Mouse (Mus musculus): ENCODE results near the gene Cyp3a41a. TPM values are rescaled to one million over a fixed set of nuclear protein-coding genes. Genes with fewer than 3 reads are reported as not detected.
"Not testable (repeated sequence)": the region's sequence is repeated elsewhere in the genome, so short reads cannot be mapped to it uniquely, and the experiment has no call there.

Gene Cyp3a41a
- not detected in 2 replicates for total RNA-seq (2012; rRNA removed)

- H3K4me1 ChIP-seq (ENCODE audit: control insufficient read depth in 2 of 2, insufficient read depth in 2 of 2, low read length in 2 of 2, poor library complexity in 1 of 2); in situ Hi-C loops (cut with MboI; ENCODE audit: low sequenced_read_pairs in 2 of 2, unreplicated experiment in 2 of 2); H3K4me3 ChIP-seq (ENCODE audit: insufficient read depth in 1 of 2, low read depth in 1 of 2, low read length in 2 of 2, poor library complexity in 1 of 2, severe bottlenecking in 1 of 2); H3K9me3 ChIP-seq (ENCODE audit: control insufficient read depth, insufficient read depth, low read depth, low read length); DNase-seq (ENCODE audit: low read depth, low spot score); H3K9ac ChIP-seq (ENCODE audit: insufficient read depth, low read depth, low read length, poor library complexity, severe bottlenecking); H3K27ac ChIP-seq (ENCODE audit: insufficient read depth, low read depth, low read length, poor library complexity, severe bottlenecking); H3K36me3 ChIP-seq (ENCODE audit: control insufficient read depth, insufficient read depth, low read length, poor library complexity, severe bottlenecking): not testable (repeated sequence)
These were observed at the start of gene Cyp3a41a for GRCm38 (mm10) chr5:145720036-145720435. Gene Cyp3a41a (minus strand): TSS chr5:145720136.

- H3K4me3 ChIP-seq (ENCODE audit: insufficient read depth in 1 of 2, low read depth in 1 of 2, low read length in 2 of 2, poor library complexity in 1 of 2, severe bottlenecking in 1 of 2); H3K36me3 ChIP-seq (ENCODE audit: control insufficient read depth, insufficient read depth, low read length, poor library complexity, severe bottlenecking); H3K27ac ChIP-seq (ENCODE audit: insufficient read depth, low read depth, low read length, poor library complexity, severe bottlenecking); DNase-seq (ENCODE audit: low read depth, low spot score); in situ Hi-C loops (cut with MboI; ENCODE audit: low sequenced_read_pairs in 2 of 2, unreplicated experiment in 2 of 2); H3K9ac ChIP-seq (ENCODE audit: insufficient read depth, low read depth, low read length, poor library complexity, severe bottlenecking); H3K4me1 ChIP-seq (ENCODE audit: control insufficient read depth in 2 of 2, insufficient read depth in 2 of 2, low read length in 2 of 2, poor library complexity in 1 of 2); H3K9me3 ChIP-seq (ENCODE audit: control insufficient read depth, insufficient read depth, low read depth, low read length): not testable (repeated sequence)
These were observed 17.6 kb upstream of the Cyp3a41a start for GRCm38 (mm10) chr5:145737512-145737911.

- DNase-seq (ENCODE audit: low read depth, low spot score); H3K9me3 ChIP-seq (ENCODE audit: control insufficient read depth, insufficient read depth, low read depth, low read length); H3K4me1 ChIP-seq (ENCODE audit: control insufficient read depth in 2 of 2, insufficient read depth in 2 of 2, low read length in 2 of 2, poor library complexity in 1 of 2); H3K4me3 ChIP-seq (ENCODE audit: insufficient read depth in 1 of 2, low read depth in 1 of 2, low read length in 2 of 2, poor library complexity in 1 of 2, severe bottlenecking in 1 of 2); H3K27ac ChIP-seq (ENCODE audit: insufficient read depth, low read depth, low read length, poor library complexity, severe bottlenecking); H3K9ac ChIP-seq (ENCODE audit: insufficient read depth, low read depth, low read length, poor library complexity, severe bottlenecking); in situ Hi-C loops (cut with MboI; ENCODE audit: low sequenced_read_pairs in 2 of 2, unreplicated experiment in 2 of 2); H3K36me3 ChIP-seq (ENCODE audit: control insufficient read depth, insufficient read depth, low read length, poor library complexity, severe bottlenecking): not testable (repeated sequence)
These were observed 5.6 kb downstream of the Cyp3a41a start for GRCm38 (mm10) chr5:145714296-145714695.

- in situ Hi-C loops (cut with MboI; ENCODE audit: low sequenced_read_pairs in 2 of 2, unreplicated experiment in 2 of 2); H3K4me1 ChIP-seq (ENCODE audit: control insufficient read depth in 2 of 2, insufficient read depth in 2 of 2, low read length in 2 of 2, poor library complexity in 1 of 2); H3K36me3 ChIP-seq (ENCODE audit: control insufficient read depth, insufficient read depth, low read length, poor library complexity, severe bottlenecking); H3K4me3 ChIP-seq (ENCODE audit: insufficient read depth in 1 of 2, low read depth in 1 of 2, low read length in 2 of 2, poor library complexity in 1 of 2, severe bottlenecking in 1 of 2); H3K27ac ChIP-seq (ENCODE audit: insufficient read depth, low read depth, low read length, poor library complexity, severe bottlenecking); H3K9me3 ChIP-seq (ENCODE audit: control insufficient read depth, insufficient read depth, low read depth, low read length); H3K9ac ChIP-seq (ENCODE audit: insufficient read depth, low read depth, low read length, poor library complexity, severe bottlenecking); DNase-seq (ENCODE audit: low read depth, low spot score): not testable (repeated sequence)
These were observed 12.6 kb downstream of the Cyp3a41a start for GRCm38 (mm10) chr5:145707372-145707771.

GRCm38 (mm10) chr5:145662007-145662406 lies 57.9 kb downstream of the Cyp3a41a start:
- H3K9me3 ChIP-seq (ENCODE audit: control insufficient read depth, insufficient read depth, low read depth, low read length): peaks cover 23% of the 10 kb centered on the region

GRCm38 (mm10) chr5:145647779-145648178 lies 72.2 kb downstream of the Cyp3a41a start:
- peaks cover 14% of the 10 kb centered on the region; the same call in 1 of the 2 replicates for H3K9me3 ChIP-seq (ENCODE audit: control insufficient read depth, insufficient read depth, low read depth, low read length)
- in situ Hi-C loops (cut with MboI; ENCODE audit: low sequenced_read_pairs in 2 of 2, unreplicated experiment in 2 of 2): no loop called here
- H3K4me3 ChIP-seq (ENCODE audit: insufficient read depth in 1 of 2, low read depth in 1 of 2, low read length in 2 of 2, poor library complexity in 1 of 2, severe bottlenecking in 1 of 2): no peak overlapping the region
- H3K9ac ChIP-seq (ENCODE audit: insufficient read depth, low read depth, low read length, poor library complexity, severe bottlenecking): no peak overlapping the region
- no peaks in the 10 kb centered on the region for H3K36me3 ChIP-seq (ENCODE audit: control insufficient read depth, insufficient read depth, low read length, poor library complexity, severe bottlenecking)
- no peak for DNase-seq (ENCODE audit: low read depth, low spot score)
- no peak overlapping the region for H3K27ac ChIP-seq (ENCODE audit: insufficient read depth, low read depth, low read length, poor library complexity, severe bottlenecking)
- no peak for TF ChIP-seq CHD2 (IDR thresholded peaks at IDR 0.05; ENCODE audit: low read depth, low read length)
- TF ChIP-seq MAFK (IDR thresholded peaks at IDR 0.05; ENCODE audit: insufficient read depth, low read depth, low read length): no peak
- H3K4me1 ChIP-seq (ENCODE audit: control insufficient read depth in 2 of 2, insufficient read depth in 2 of 2, low read length in 2 of 2, poor library complexity in 1 of 2): no peaks in the 10 kb centered on the region

More at GRCm38 (mm10) chr5:145662007-145662406, 57.9 kb downstream of the Cyp3a41a start:
- TF ChIP-seq MAFK (IDR thresholded peaks at IDR 0.05; ENCODE audit: insufficient read depth, low read depth, low read length): no peak
- no peak for TF ChIP-seq ZC3H11A (IDR thresholded peaks at IDR 0.05; ENCODE audit: borderline replicate concordance, low read depth, low read length)
- no peak for TF ChIP-seq CHD2 (IDR thresholded peaks at IDR 0.05; ENCODE audit: low read depth, low read length)
- TF ChIP-seq ZNF384 (IDR thresholded peaks at IDR 0.05; ENCODE audit: low read depth, low read length): no peak
- no peak for TF ChIP-seq HCFC1 (IDR thresholded peaks at IDR 0.05; ENCODE audit: borderline replicate concordance, insufficient read depth, low read length)
- in situ Hi-C loops (cut with MboI; ENCODE audit: low sequenced_read_pairs in 2 of 2, unreplicated experiment in 2 of 2): no loop called here
- no peak for DNase-seq (ENCODE audit: low read depth, low spot score)
- Histone ChIP-seq H3K9ac (ENCODE audit: insufficient read depth, low read depth, low read length, poor library complexity, severe bottlenecking) (no peak overlapping the region), H3K4me3 (ENCODE audit: insufficient read depth in 1 of 2, low read depth in 1 of 2, low read length in 2 of 2, poor library complexity in 1 of 2, severe bottlenecking in 1 of 2) (no peak overlapping the region), H3K4me1 (ENCODE audit: control insufficient read depth in 2 of 2, insufficient read depth in 2 of 2, low read length in 2 of 2, poor library complexity in 1 of 2) (no peaks in the 10 kb centered on the region), H3K27ac (ENCODE audit: insufficient read depth, low read depth, low read length, poor library complexity, severe bottlenecking) (no peak overlapping the region), H3K36me3 (ENCODE audit: control insufficient read depth, insufficient read depth, low read length, poor library complexity, severe bottlenecking) (no peaks in the 10 kb centered on the region)
